Mouse (Mus musculus) heart, postnatal 0 days (tissue): ENCODE data around the gene Dlgap4.

ENCODE experiments used
- CTCF ChIP-seq: IDR thresholded peaks from 2 replicates; pipeline ENCODE4 v1.5.1; 2016; ENCODE audit warnings: antibody characterized with exemption, control low read depth, low read depth
- EP300 ChIP-seq: IDR thresholded peaks from 2 replicates; pipeline ENCODE4 v1.6.1; 2016; ENCODE audit warnings: antibody characterized with exemption, low read depth

GRCm38 (mm10) chr2:156724871-156725270 is 111.4 kb downstream of the Dlgap4 start:
- TF ChIP-seq EP300 (no peak), CTCF (no peak)
